Mouse (Mus musculus) megakaryocyte, adult 5-6 weeks (primary cell): ENCODE measurements around the gene Exosc9. TPM values are rescaled to one million over a fixed set of nuclear protein-coding genes. Genes with fewer than 3 reads are reported as not detected.
"Not testable (repeated sequence)": the region's sequence is repeated elsewhere in the genome, so short reads cannot be mapped to it uniquely, and the experiment has no call there.

Experiments used
- ATAC-seq: 2 replicates; pipeline ENCODE4 v1.8.0; 2016; ENCODE audit warnings: mild to moderate bottlenecking, inconsistent platforms; ENCODE audit not compliant: poor library complexity, severe bottlenecking
- total RNA-seq, 2 experiments: library from RNA; stranded (forward) in 1 of 2; stranded (reverse) in 1 of 2; fragments of 153-499, 151-499 nt in 1 of 2; fragments of 221-1000, 200-1000 nt in 1 of 2; gene quantifications; 2 replicates each; pipeline versions ENCODE4 v1.2.3 to v1.2.4; 2015 to 2017

Exosc9 gene
- total RNA-seq, 2 experiments from 2014 or later: 48.9 to 76.3 TPM

DNA sequence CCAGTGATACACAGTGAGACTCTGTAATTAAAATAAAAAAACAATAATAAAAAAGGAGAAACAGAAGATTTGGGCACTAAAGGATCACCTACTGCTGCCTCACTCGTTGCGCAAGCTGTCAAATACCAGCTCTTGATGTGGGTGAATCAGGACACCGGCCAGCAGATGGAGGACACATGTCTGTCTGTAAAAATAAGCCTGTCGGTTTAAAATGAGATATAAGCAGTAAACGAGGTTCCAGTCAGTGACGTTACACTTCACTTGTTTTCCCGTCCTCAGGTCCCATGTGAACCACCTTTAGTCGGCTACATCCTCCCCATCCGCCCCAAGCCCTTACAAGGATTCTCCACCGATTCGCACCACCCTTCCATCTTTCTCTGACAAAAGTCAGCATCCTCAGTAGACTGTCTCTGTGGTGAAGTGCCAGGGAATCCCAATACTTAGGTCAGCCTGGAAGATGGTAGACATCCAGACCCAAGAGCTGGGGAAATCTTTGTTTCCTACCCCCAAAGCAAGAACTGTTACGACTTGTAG, 488 bp upstream of the Exosc9 start:
- ATAC-seq: peak; percentile 49

DNA sequence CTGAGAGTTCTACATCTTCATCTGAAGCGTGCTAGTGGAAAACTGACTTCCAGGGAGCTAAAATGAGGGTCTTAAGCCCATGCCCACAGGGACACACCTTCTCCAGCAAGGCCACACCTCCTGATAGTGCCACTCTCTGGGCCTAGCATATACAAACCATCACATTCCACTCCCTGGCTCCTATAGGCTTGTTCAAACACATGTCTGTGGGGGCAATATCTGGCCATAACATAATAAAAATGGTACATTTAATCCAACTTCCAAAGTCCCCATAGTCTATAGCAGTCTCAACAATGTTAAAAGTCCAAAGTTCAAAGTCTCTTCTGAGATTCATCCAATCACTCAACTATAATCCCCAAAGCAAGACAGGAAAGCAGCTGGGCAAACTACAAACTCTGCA, 5.2 kb downstream of the Exosc9 start:
- no peak for ATAC-seq

DNA sequence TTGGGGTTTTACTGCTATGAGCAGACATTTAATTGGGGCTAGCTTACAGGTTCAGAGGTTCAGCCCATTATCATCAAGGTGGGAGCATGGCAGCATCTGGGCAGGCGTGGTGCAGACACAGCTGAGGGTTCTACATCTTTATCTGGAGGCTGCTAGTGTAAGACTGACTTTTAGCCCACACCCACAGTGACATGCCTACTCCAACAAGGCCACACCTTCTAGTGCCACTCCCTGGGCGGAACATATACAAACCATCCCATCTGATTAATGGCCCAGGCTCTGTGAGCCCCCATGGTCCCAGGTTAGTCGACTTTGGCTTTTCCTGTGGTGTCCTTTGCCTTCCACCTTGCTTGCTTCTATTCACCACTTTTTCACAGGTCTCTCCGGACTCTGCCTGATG, 7.2 kb downstream of the Exosc9 start:
- no peak for ATAC-seq

DNA sequence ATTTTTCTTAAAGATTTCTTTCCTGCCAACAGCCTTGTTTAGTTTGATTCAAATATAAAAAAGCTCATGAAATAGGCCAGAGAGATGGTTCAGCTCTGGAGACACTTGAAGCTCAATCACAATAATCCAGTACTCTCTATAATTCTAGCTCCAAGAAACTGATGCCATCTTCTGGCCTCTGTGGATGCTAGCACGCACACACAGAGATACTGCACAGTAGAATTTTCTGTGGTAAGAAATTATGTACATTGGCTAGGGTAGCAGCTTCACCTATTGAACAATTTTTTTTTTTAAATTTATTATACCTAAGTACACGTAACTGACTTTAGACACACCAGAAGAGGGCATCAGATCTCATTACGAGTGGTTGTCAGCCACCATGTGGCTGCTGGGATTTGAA, 11.3 kb downstream of the Exosc9 start:
- ATAC-seq: no peak

DNA sequence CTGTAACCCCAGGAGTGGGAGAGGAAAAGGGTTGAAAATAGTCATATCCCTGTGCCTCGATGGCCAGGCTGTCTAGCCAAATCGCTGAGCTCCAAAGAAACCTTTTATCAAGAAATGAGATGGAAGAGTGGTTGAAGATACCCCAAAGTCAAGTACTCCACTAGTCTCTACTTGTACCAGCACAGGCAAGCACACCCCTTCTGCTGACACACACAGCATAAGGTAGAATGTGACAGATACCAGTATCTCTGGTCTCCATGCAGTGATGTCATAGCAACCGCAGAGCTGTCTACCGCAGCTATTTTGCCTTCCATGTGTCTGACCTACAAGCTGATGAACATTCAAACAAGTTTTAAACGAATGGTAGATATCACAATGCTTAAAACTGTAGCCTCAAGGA, 17.4 kb downstream of the Exosc9 start:
- no peak for ATAC-seq

DNA sequence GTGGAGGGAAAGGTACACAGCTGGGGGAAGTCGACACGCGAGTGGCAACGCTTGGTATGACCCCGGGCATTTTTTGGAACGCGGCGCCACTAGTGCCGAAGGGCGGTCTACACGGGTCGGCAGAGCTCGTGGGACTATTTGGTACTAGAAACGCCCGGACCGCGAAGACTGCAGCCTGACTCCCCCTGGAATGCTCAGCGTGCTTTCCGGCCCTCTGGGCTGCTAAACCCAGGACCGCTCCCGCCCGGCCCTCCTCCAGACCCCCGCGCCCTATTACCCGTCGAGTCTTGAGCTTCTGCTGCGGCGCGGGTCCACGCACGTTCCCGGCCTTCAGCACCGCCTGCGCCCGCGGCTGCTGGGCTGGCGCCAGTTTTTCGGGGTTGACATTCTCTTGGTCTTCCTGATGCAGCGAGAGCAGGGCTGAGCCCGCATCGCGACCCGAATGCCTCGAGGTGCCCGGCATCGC, 19.0 kb downstream of the Exosc9 start:
- no peak for ATAC-seq

DNA sequence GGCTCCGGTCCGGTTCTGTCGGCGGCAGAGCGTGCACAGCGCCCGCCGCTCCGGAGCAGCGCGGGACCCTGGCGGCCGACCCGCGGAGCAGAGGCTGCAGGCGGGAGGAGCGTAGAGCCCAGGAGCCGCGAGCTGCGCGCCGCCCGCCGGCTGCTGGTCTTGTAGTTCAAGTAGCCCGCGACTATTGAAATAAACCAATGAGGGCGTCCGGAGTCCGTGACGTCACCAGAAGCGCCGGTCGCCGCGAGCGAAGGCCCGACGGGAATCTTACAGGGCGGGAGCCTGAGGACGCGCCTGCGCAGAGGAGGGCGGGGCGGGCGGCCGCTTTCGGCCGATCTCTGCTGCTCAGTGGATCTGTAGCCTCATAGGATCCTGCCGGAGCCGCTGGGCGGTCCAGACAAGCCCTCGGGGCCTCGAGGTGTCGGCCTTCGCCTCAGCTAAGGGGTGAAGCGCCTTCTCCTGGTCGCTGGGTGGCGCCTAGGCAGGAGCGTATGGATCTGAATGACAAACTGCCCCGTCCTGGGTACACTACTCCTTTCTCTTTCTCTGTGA, 19.5 kb downstream of the Exosc9 start, which contains the start of gene Ccna2:
Gene Ccna2, minus strand, starts transcription at position 324 of the 552 bp plus-strand sequence.
- peak; percentile 96 for ATAC-seq

DNA sequence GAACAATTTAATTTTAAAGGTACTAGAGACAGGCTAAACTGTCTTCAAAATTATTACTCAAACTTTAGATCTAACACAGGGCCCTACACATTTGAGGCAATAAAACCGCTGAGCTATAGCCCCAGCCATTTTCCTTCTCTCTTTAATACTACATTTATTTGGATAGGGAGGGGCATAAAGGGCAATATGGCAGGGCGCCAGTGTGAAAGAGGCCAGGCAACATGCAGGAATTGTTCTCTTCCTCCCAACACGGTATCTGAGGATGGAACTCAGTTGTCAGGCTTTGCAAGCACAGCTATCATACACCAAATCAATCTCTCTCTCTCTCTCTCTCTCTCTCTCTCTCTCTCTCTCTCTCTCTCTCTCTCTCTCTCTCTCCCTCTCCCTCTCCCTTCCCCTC, 46.4 kb downstream of the Exosc9 start:
- ATAC-seq: no peak

DNA sequence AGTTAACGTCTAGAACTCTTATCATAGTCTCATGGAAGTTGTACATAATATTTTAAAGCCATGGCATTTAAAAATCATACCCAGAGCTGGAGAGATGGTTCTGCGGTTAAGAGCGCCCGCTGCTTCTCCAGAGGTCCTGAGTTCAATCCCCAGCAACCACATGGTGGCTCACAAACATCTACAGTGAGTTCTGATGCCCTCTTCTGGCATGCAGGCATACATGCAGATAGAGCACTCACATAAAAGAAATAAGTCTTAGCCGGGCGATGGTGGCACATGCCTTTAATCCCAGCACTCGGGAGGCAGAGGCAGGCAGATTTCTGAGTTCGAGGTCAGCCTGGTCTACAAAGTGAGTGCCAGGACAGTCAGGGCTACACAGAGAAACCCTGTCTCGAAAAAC, 47.4 kb downstream of the Exosc9 start:
- ATAC-seq: not testable (repeated sequence)

DNA sequence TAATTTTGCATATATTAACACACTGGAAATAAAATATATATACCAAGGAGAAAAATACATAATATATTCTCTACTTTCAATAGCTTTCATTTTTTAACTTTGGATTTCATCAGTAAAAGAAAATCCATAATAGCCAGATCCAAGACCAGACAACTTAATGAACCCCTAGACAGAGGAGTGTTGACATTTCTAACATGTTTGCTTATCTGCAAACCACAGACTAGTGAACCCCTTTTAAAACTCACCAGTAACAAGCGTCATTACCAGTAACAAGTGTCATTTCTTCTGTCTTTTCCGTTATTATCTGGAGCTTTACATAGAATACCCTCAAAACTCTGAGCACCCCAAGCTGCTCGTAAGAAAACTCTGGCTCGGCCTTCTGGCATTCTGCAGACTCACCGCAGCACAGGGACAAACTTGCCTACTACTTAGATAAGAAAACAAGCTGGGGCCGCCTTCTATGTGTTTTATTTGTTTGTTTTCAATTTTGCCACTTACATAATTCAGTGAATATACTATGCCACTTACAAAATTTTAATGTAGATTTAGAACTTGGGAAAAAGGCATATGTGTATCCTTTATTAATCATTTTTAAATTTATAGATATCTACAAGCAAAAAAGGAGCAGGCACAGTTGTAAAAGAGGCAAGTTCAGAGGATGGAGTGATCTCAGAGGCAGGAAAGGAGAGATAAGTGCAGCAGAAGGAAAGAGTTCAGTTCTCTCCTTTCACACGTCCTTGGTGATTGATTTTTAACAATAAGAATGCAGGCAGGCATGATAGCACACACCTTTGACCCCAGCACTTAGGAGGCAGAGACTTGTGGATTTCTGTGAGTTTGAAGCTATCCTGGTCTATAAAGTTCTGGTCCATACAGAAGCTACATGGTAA, 53.7 kb downstream of the Exosc9 start:
- ATAC-seq: no peak

DNA sequence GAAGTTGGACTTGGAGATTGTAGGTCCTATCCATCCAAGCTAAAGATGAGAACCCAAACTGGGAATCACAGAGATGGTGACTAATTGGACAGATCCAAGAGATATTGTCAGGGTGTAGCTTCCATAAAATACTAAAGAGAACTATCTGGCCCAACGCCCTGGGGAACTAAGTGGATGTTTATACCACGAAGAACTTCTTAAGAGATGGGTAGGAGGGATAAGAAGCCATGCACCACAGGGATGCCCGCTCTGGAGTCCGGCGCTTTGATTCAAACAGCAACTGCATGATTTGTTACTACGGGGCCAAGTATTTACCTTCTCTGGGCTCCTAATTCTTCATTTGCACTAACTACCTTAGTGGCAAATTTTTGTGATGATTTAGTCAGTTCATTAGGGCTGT, 60.3 kb downstream of the Exosc9 start:
- ATAC-seq: no peak

DNA sequence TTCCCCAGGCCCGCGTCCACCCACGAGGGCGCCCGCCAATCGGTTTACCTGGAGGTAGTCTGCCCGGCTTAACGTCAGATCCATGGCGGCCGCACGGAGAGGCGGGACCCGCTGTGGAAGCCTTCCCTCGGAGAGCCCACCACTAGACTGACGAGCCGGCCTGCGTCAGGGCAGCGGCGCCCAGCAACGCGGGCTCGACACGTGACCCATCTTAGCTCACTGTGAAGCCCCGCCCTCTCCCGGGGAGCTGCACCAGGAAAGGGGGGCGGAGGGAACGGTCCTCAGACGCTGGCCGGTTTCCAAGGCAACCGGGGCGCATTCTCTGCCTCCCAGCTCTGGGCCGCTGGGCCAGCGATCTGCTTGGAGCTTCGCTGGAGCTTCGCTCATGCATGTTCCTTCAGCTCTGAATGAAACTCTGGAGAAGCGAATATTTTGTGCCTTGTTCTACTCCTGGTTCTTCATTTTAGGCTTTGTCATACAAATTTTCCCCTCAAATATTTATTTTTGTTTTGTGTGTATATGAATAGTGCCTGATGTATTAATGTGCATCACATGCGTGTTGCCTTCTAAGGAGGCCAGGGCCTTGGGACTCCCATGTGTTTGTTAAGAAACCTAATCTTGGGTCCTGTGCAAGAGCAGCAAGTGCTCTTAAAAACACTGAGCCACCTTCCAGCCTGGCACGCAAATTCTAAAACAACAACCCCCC, 60.9 kb downstream of the Exosc9 start, which contains the start of gene Bbs7:
Gene Bbs7, minus strand, starts transcription at position 276 of the 706 bp plus-strand sequence.
- peak; percentile 99 for ATAC-seq

DNA sequence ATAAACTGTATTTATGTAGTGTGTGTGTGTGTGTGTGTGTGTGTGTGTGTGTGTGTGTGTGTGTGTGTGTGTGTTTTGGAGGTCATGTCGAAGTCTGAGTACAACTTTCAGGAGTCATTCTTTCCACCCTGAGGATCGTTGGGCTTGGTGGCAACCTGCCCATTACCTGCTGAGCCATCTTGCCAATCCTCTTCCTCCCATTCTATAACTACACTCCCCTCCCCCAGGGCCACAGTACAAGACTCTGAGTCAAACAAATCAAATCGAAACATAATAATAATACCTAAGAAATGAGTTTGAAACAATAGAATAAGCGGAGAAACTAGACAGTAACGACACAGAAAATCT, 61.5 kb downstream of the Exosc9 start:
- ATAC-seq: no peak

Other genes with a start within 250 kb of the Exosc9 start
- 570 and 686 TPM in 2 replicates for gene Anxa5, start 76.7 kb upstream of the Exosc9 start, total RNA-seq (2015)
- 409 and 433 TPM in 2 replicates for gene Anxa5, start 76.7 kb upstream of the Exosc9 start, total RNA-seq (2017)
- 0.25 and 0.36 TPM in 2 replicates for gene 1810062G17Rik, start 76.7 kb upstream of the Exosc9 start, total RNA-seq (2015)
- 0.53 TPM in 1 of 2 replicates, not detected in the other for gene 1810062G17Rik, start 76.7 kb upstream of the Exosc9 start, total RNA-seq (2017)
- not detected in 2 replicates for gene Gm11549, start 30.8 kb upstream of the Exosc9 start, total RNA-seq (2015)
- gene Gm11549, start 30.8 kb upstream of the Exosc9 start, total RNA-seq (2017): not detected in 2 replicates
- 262 and 277 TPM in 2 replicates for gene Ccna2, start 19.5 kb downstream of the Exosc9 start, total RNA-seq (2015)
- gene Ccna2, start 19.5 kb downstream of the Exosc9 start, total RNA-seq (2017): 248 and 260 TPM in 2 replicates
- gene Bbs7, start 60.9 kb downstream of the Exosc9 start, total RNA-seq (2015): 1.0 and 1.2 TPM in 2 replicates
- gene Bbs7, start 60.9 kb downstream of the Exosc9 start, total RNA-seq (2017): 4.8 TPM in 2 replicates
- not detected in 2 replicates for gene Trpc3, start 137.6 kb downstream of the Exosc9 start, total RNA-seq (2015)
- not detected in 2 replicates for gene Trpc3, start 137.6 kb downstream of the Exosc9 start, total RNA-seq (2017)